Mouse (Mus musculus): ENCODE results near the gene Tbc1d10c. TPM values are rescaled to one million over a fixed set of nuclear protein-coding genes. Genes with fewer than 3 reads are reported as not detected.

The Tbc1d10c gene
- polyA plus RNA-seq, 1 experiment from 2014 or later: 3.4 TPM

DNA sequence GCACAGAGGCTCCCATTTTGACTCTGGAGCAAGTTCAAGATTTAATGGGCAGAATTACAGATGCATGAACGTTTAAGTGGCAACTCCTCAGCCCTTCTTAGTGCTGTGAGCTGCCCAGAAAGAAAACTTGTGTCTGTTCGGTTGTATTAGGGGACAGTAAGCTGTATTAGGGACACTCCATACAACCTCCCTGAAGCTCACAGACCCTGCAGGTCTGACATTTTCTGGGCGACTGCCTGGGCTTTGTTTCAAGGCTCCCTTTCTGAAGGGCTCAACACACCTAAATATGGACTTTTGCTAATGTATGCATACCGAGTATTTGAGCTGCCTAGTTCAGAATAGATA is 27.6 kb downstream of the Tbc1d10c start:
- WGBS: 38% methylated on average over 4 of the region's 4 CpGs
- Histone ChIP-seq H3K9me3 (ENCODE audit: control insufficient read depth, low read length) (no peaks in the 10 kb centered on the region), H3K4me1 (replicated peaks; ENCODE audit: control insufficient read depth, insufficient read depth, low read length) (peaks cover 7% of the 10 kb centered on the region), H3K4me3 (ENCODE audit: low read depth, low read length) (peak overlapping the region; percentile 64), H3K36me3 (ENCODE audit: control insufficient read depth, insufficient read depth, low read length) (peaks cover 13% of the 10 kb centered on the region), H3K9ac (ENCODE audit: low read depth, low read length) (peak overlapping the region; percentile 77), H3K27me3 (replicated peaks; ENCODE audit: control insufficient read depth, insufficient read depth, low read length) (no peaks in the 10 kb centered on the region), H3K4me2 (peak overlapping the region; percentile 94), H3K27ac (ENCODE audit: low read depth, low read length) (0 out of 2 replicates have a peak overlapping the region, but pooled peaks have one; percentile 22)
- DNase-seq (ENCODE audit: low spot score) (no peak), ATAC-seq (replicated peaks; ENCODE audit: low FRiP score) (peak; percentile 18; the same call in 1 of the 2 replicates)

DNA sequence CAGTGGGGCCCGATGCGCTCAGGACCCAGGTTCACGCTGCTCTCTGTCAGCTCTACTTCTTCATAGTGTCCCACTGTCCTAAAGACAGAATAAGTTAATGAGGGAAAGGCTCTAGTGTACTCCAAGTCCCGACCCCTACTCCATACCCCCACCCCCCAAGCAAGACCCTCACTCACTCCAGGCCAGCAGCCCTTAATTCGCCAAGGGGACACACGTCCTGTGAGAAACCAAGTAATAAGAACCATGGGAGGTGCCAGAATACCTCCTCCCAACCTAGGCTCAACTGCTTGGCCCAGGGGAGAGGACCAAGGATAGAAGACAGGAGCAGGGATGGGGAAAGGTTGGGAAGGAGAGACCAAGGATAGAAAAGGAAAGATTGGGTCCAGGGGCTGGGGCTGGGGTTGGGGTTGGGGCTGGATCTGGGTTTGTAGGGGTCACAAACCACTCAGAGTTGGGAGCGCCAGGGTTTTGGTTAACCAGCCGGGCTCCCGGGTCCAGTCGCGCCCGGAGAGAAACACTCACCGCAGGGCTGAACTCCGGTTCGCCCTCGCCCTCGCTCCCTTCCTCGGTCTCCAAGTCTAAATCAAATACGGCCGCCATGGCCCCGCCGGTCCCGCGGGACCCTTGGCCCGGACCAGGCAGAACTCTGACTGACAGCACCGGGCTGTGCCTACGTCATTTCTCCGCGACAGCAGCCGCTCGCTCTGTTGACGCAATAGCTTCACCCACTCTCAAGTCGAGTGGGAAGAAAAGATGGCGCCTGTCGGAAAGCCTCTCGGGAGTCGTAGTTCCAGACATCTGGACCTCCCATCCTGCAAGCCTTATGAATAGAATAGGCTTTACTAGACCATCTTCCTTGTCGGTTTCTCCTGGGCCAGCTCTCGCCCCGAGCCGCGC is 28.2 kb downstream of the Tbc1d10c start, which contains the start of gene Rps6kb2:
Gene Rps6kb2 (minus strand): TSS at position 709 of the 897 bp plus-strand sequence.
- H3K9me3 ChIP-seq (ENCODE audit: control insufficient read depth, low read length): no peaks in the 10 kb centered on the region
- DNase-seq (ENCODE audit: low spot score) (peak; percentile 91), ATAC-seq (replicated peaks; ENCODE audit: low FRiP score) (peak; percentile 85)
- 7% methylated on average over 42 of the region's 42 CpGs for WGBS
- 0 out of 2 replicates have a peak within 1 kb of the TSS, but pooled peaks have one; percentile 22 for H3K27ac ChIP-seq (ENCODE audit: low read depth, low read length)
- H3K27me3 ChIP-seq (replicated peaks; ENCODE audit: control insufficient read depth, insufficient read depth, low read length): no peaks in the 10 kb centered on the region
- H3K36me3 ChIP-seq (ENCODE audit: control insufficient read depth, insufficient read depth, low read length): peaks cover 18% of the 10 kb centered on the region
- peak within 1 kb of the TSS; percentile 64 for H3K4me3 ChIP-seq (ENCODE audit: low read depth, low read length)
- peaks cover 7% of the 10 kb centered on the region for H3K4me1 ChIP-seq (replicated peaks; ENCODE audit: control insufficient read depth, insufficient read depth, low read length)
- H3K4me2 ChIP-seq: peak within 1 kb of the TSS; percentile 94
- peak within 1 kb of the TSS; percentile 77 for H3K9ac ChIP-seq (ENCODE audit: low read depth, low read length)

DNA sequence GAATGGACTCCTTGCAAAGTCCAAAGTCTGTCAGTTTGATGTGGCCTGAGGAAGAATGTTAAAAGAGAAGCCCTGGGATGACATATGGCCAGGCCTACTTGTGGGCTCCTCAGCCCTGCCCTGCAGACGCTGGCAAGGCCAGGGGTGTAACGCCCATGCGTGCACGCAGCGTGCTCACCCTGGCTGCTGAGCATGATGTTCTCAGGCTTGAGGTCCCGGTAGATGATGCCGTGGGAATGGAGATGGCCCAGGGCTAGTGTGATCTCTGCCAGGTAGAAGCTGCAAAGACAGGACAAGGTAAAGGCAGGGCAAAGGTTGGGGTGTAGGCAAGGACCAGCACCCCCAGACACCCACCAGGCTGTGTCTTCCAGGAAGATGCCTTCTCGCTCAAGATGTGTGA is 32.0 kb downstream of the Tbc1d10c start:
- DNase-seq (ENCODE audit: low spot score): no peak
- peaks cover 33% of the 10 kb centered on the region for H3K36me3 ChIP-seq (ENCODE audit: control insufficient read depth, insufficient read depth, low read length)
- no peak overlapping the region for H3K4me3 ChIP-seq (ENCODE audit: low read depth, low read length)
- H3K4me1 ChIP-seq (replicated peaks; ENCODE audit: control insufficient read depth, insufficient read depth, low read length): peaks cover 18% of the 10 kb centered on the region
- no peak for ATAC-seq (replicated peaks; ENCODE audit: low FRiP score)
- WGBS: 94% methylated on average over 8 of the region's 8 CpGs
- H3K9me3 ChIP-seq (ENCODE audit: control insufficient read depth, low read length): no peaks in the 10 kb centered on the region
- no peak overlapping the region for H3K9ac ChIP-seq (ENCODE audit: low read depth, low read length)
- no peak overlapping the region for H3K27ac ChIP-seq (ENCODE audit: low read depth, low read length)
- H3K4me2 ChIP-seq: no peak overlapping the region
- no peaks in the 10 kb centered on the region for H3K27me3 ChIP-seq (replicated peaks; ENCODE audit: control insufficient read depth, insufficient read depth, low read length)

DNA sequence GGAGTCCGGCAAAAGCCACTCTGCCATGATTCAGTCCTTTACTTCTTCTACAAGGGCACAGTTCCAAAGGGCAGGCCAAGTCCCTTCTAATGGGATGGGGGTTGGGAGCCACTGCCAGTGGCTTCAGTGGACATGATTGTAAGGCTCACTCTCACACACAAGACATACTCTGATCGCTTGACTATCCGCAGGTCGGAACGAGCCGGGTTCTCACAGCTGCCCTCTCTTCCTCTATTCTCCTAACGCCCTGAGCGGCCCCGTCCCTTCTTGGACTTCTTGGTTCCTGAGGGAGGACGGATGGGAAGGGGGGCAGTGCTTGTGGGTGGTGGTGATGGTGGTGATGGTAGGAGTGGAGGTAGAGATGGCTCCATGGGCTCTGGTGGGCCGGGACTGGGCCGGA is 34.3 kb downstream of the Tbc1d10c start:
- Histone ChIP-seq H3K9me3 (ENCODE audit: control insufficient read depth, low read length) (no peaks in the 10 kb centered on the region), H3K9ac (ENCODE audit: low read depth, low read length) (no peak overlapping the region), H3K27me3 (replicated peaks; ENCODE audit: control insufficient read depth, insufficient read depth, low read length) (no peaks in the 10 kb centered on the region), H3K4me2 (no peak overlapping the region), H3K4me1 (replicated peaks; ENCODE audit: control insufficient read depth, insufficient read depth, low read length) (peaks cover 12% of the 10 kb centered on the region; the same call in 1 of the 2 replicates), H3K4me3 (ENCODE audit: low read depth, low read length) (no peak overlapping the region), H3K36me3 (ENCODE audit: control insufficient read depth, insufficient read depth, low read length) (peaks cover 31% of the 10 kb centered on the region), H3K27ac (ENCODE audit: low read depth, low read length) (no peak overlapping the region)
- ATAC-seq (replicated peaks; ENCODE audit: low FRiP score) (no peak), DNase-seq (ENCODE audit: low spot score) (no peak)
- 93% methylated on average over 12 of the region's 12 CpGs for WGBS

DNA sequence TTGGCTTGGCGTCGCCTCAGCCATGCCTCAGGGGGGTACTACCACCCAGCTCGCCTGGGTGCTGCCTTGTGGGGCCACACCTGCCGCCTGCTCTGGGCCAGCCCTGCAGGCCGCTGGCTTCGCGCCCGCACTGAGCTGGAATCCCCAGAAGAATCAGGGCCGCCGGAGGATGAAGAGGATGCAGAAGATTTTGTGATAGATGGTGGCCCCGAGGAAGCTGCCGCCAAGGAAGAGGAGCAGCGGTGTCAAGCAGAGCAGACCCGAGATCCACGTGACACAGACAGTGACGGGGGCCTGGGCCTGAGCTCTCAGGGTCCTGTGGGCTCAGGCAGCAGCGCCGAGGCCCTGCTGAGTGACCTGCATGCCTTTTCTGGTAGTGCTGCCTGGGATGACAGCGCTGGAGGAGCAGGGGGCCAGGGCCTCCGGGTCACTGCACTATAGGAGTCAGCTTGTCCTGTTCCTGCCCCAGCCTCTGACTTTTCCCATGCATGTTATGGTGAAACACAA is 35.0 kb downstream of the Tbc1d10c start:
- H3K36me3 ChIP-seq (ENCODE audit: control insufficient read depth, insufficient read depth, low read length): peaks cover 30% of the 10 kb centered on the region
- H3K9ac ChIP-seq (ENCODE audit: low read depth, low read length): peak overlapping the region; percentile 12; the same call in 1 of the 2 replicates
- no peak for ATAC-seq (replicated peaks; ENCODE audit: low FRiP score)
- peaks cover 12% of the 10 kb centered on the region; the same call in 1 of the 2 replicates for H3K4me1 ChIP-seq (replicated peaks; ENCODE audit: control insufficient read depth, insufficient read depth, low read length)
- no peak for DNase-seq (ENCODE audit: low spot score)
- peak overlapping the region; percentile 55; the same call in 1 of the 2 replicates for H3K4me2 ChIP-seq
- no peaks in the 10 kb centered on the region for H3K9me3 ChIP-seq (ENCODE audit: control insufficient read depth, low read length)
- 0 out of 2 replicates have a peak overlapping the region, but pooled peaks have one; percentile 22 for H3K27ac ChIP-seq (ENCODE audit: low read depth, low read length)
- H3K27me3 ChIP-seq (replicated peaks; ENCODE audit: control insufficient read depth, insufficient read depth, low read length): no peaks in the 10 kb centered on the region
- WGBS: 78% methylated on average over 20 of the region's 20 CpGs
- H3K4me3 ChIP-seq (ENCODE audit: low read depth, low read length): no peak overlapping the region

DNA sequence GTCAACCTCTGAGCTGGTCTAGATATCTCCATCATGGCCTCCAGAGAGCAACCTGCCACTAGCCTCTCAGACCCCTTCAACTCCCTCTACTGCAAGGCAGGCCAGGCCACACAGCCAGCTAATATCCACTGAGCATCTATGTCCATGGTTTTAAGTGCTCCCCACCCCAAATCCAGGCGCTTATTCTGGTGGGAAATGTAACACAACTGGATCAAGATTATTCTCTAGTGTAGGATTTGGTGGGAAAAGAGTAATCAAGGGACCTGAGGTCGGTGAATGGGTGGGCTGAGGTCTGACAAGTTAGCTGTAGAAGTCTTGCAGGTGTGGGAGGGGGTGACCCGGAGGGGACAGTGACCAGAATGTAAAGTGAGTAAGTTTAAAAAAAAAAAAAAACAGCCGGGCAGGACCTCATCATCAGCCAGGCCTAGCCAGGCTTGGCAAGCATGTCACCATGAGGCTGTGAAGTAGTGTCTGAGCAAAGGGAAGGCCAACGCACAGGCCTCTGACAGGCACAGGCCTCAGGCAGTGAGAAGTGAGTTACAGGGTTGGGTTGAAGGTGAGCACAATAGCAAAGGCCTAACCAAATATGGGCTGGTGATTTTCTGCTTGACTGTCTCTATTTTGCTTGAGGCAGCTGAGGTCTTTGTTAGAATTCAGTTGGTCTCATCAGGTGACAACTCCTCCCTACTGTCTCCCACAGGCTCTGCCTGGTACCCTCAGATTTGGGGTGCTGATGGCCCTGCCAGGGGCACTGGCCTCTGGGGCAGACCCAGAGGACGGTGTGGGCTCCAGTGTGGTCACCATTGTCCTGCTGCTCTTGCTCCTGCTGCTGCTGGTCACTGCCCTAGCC is 35.6 kb downstream of the Tbc1d10c start:
- no peaks in the 10 kb centered on the region for H3K9me3 ChIP-seq (ENCODE audit: control insufficient read depth, low read length)
- DNase-seq (ENCODE audit: low spot score): no peak
- peaks cover 32% of the 10 kb centered on the region for H3K36me3 ChIP-seq (ENCODE audit: control insufficient read depth, insufficient read depth, low read length)
- H3K4me3 ChIP-seq (ENCODE audit: low read depth, low read length): peak overlapping the region; percentile 34
- H3K27ac ChIP-seq (ENCODE audit: low read depth, low read length): peak overlapping the region; percentile 39; the same call in 1 of the 2 replicates
- WGBS: 65% methylated on average over 6 of the region's 6 CpGs
- no peak for ATAC-seq (replicated peaks; ENCODE audit: low FRiP score)
- peaks cover 12% of the 10 kb centered on the region; the same call in 1 of the 2 replicates for H3K4me1 ChIP-seq (replicated peaks; ENCODE audit: control insufficient read depth, insufficient read depth, low read length)
- H3K4me2 ChIP-seq: peak overlapping the region; percentile 55
- peak overlapping the region; percentile 54 for H3K9ac ChIP-seq (ENCODE audit: low read depth, low read length)
- no peaks in the 10 kb centered on the region for H3K27me3 ChIP-seq (replicated peaks; ENCODE audit: control insufficient read depth, insufficient read depth, low read length)

DNA sequence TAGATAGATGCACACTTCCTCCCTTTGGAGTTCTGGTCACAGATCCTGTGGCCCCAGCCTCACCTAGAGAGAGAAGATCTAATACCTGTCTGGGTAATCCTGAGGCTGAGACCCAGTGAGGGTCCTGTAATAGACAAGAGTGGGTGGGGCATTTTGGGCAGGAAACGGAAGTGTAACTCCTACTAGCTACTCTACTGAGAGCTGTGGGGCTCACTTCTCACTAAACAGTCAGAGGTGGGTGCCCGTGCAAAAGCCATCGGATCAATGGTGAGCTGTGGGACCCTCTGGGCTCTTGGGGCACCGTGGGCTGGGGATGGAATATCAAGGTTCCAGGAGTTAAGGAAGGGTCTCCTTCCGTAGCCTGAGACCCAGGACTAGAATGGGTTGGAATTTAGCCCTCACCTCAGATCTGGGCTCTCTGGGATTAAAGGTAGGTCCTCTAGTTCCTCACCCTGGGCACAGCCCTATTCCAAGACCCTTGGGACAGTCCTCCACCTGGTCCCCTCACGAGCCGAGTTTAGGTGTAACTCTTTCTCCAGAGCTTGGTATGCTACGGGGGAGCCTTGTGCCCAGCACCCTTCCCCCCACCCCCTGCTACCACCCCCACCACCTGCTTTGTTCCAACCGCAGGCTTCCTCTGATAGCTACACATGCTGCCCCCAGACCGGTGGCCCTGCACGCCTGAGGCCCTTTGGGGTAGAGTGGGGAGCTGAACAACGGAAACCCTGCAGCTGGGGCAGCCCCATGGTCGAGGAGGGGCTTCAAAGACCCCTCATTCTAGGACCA is 36.5 kb downstream of the Tbc1d10c start:
- peak overlapping the region; percentile 34 for H3K4me3 ChIP-seq (ENCODE audit: low read depth, low read length)
- H3K9me3 ChIP-seq (ENCODE audit: control insufficient read depth, low read length): no peaks in the 10 kb centered on the region
- DNase-seq (ENCODE audit: low spot score): no peak
- peak overlapping the region; percentile 54 for H3K9ac ChIP-seq (ENCODE audit: low read depth, low read length)
- H3K4me2 ChIP-seq: peak overlapping the region; percentile 55
- peaks cover 32% of the 10 kb centered on the region for H3K36me3 ChIP-seq (ENCODE audit: control insufficient read depth, insufficient read depth, low read length)
- peaks cover 14% of the 10 kb centered on the region for H3K4me1 ChIP-seq (replicated peaks; ENCODE audit: control insufficient read depth, insufficient read depth, low read length)
- WGBS: 46% methylated on average over 13 of the region's 13 CpGs
- H3K27ac ChIP-seq (ENCODE audit: low read depth, low read length): peak overlapping the region; percentile 39; the same call in 1 of the 2 replicates
- peak; percentile 34; the same call in 1 of the 2 replicates for ATAC-seq (replicated peaks; ENCODE audit: low FRiP score)
- no peaks in the 10 kb centered on the region for H3K27me3 ChIP-seq (replicated peaks; ENCODE audit: control insufficient read depth, insufficient read depth, low read length)

Data from liver, embryonic 11.5 days (tissue).